Mouse (Mus musculus) neural tube, embryonic 11.5 days (tissue): Measurements from ENCODE around the gene Ehmt1. TPM values are rescaled to one million over a fixed set of nuclear protein-coding genes. Genes with fewer than 3 reads are reported as not detected.

Experiments
- ATAC-seq: fragments of 200-750 bp; cut with Nextera tagmentation; 2 replicates; pipeline ENCODE4 v1.8.0; 2017; ENCODE audit warnings: moderate number of reproducible peaks, mild to moderate bottlenecking, moderate TSS enrichment, moderate library complexity; ENCODE audit not compliant: insufficient read depth, low FRiP score, low TSS enrichment
- DNase-seq: peaks from one replicate; pipeline ENCODE4 v3.0.0-alpha.2; 2015; ENCODE audit warnings: low spot score
- H3K27ac ChIP-seq: fragments of 300-500 bp; sonication (generic); 2 replicates; pipeline ENCODE4 v1.5.1; 2014; ENCODE audit warnings: low read depth, mild to moderate bottlenecking, low read length
- H3K27me3 ChIP-seq: fragments of 300-500 bp; sonication (generic); 2 replicates; pipeline ENCODE4 v1.6.1; 2014; ENCODE audit warnings: mild to moderate bottlenecking, low read length, mixed read lengths; ENCODE audit not compliant: control insufficient read depth, insufficient read depth
- H3K36me3 ChIP-seq: fragments of 300-500 bp; sonication (generic); 2 replicates; pipeline ENCODE4 v1.6.1; 2014; ENCODE audit warnings: mild to moderate bottlenecking, low read length, moderate library complexity, mixed read lengths; ENCODE audit not compliant: control insufficient read depth, insufficient read depth
- H3K4me1 ChIP-seq: fragments of 300-500 bp; sonication (generic); 2 replicates; pipeline ENCODE4 v1.6.1; 2014; ENCODE audit warnings: low read length, mixed read lengths; ENCODE audit not compliant: control insufficient read depth, insufficient read depth
- H3K4me2 ChIP-seq: fragments of 300-500 bp; sonication (generic); 2 replicates; pipeline ENCODE4 v1.6.1; 2014; ENCODE audit warnings: low read depth, mild to moderate bottlenecking, moderate library complexity
- H3K4me3 ChIP-seq: fragments of 300-500 bp; sonication (generic); 2 replicates; pipeline ENCODE4 v1.5.1; 2014; ENCODE audit warnings: low read depth, low read length
- H3K9ac ChIP-seq: fragments of 300-500 bp; sonication (generic); 2 replicates; pipeline ENCODE4 v1.6.1; 2014; ENCODE audit warnings: mild to moderate bottlenecking, low read length
- H3K9me3 ChIP-seq: fragments of 300-500 bp; sonication (generic); 2 replicates; pipeline ENCODE4 v1.6.1; 2016; ENCODE audit warnings: low read length; ENCODE audit not compliant: control insufficient read depth
- WGBS: fragments of 180-500 bp; shearing (Covaris S2); extraction: QIAGEN DNeasy Blood & Tissue Kit; methylation state at CpG from one replicate; pipeline ENCODE4 v1.1.7; 2014; 5-methylcytosine and 5-hydroxymethylcytosine counted together
- microRNA-seq: library from miRNA; unstranded; fragments of <30 nt; microRNA quantifications from one replicate; pipeline ENCODE4, GENCODE M21; 2016
- polyA plus RNA-seq: library from polyadenylated mRNA; unstranded; fragments of >200 nt; fragmentation: Nextera tagmentation; extraction: Ambion mirVana; gene quantifications from 2 replicates; pipeline ENCODE4 v1.2.1, GENCODE M21; 2014

Gene Ehmt1
- polyA plus RNA-seq, 1 experiment from 2014 or later: 113 TPM

DNA sequence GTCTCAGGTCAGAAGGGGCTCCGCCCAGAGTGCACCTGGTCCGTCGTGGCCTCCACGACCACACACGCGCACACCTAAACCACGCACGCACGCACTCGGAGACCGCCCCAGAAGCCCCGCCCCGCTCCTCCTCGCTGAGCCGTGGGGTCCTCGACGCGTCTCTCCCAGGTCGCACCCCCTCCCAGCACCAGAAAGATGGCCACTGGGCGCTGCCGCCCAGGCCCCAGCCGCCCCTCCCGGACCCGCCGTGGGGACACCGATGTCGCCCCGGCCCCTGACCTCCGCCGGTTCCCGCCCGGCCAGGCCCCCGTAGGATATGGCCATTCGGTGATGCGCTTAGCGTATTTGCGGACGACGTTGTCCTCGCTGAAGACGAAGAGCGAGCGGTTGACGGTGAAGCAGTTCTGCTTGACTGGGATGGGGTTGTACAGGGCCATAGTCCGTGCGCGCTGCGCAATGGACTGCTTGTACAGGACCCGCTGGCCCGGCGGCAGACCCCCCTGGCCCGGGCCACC lies 156.9 kb downstream of the Ehmt1 start:
- Histone ChIP-seq H3K9me3 (no peaks in the 10 kb centered on the region), H3K4me2 (peak overlapping the region; percentile 93), H3K9ac (peak overlapping the region; percentile 55), H3K27me3 (peaks cover 16% of the 10 kb centered on the region), H3K36me3 (no peaks in the 10 kb centered on the region), H3K27ac (no peak overlapping the region), H3K4me1 (no peaks in the 10 kb centered on the region; the same call in 1 of the 2 replicates), H3K4me3 (peak overlapping the region; percentile 66)
- WGBS: under 1% methylated on average over 46 of the region's 52 CpGs
- ATAC-seq (peak; percentile 69), DNase-seq (peak; percentile 52)

GRCm38 (mm10) chr2:24761923-24762445 lies 157.4 kb downstream of the Ehmt1 start:
- peak overlapping the region; percentile 18; the same call in 1 of the 2 replicates for H3K9ac ChIP-seq
- under 1% methylated on average over 35 of the region's 35 CpGs for WGBS

GRCm38 (mm10) chr2:24755276-24755675 lies 164.1 kb downstream of the Ehmt1 start:
- Histone ChIP-seq H3K9ac (no peak overlapping the region), H3K4me1 (no peaks in the 10 kb centered on the region)

More at GRCm38 (mm10) chr2:24761923-24762445, 157.4 kb downstream of the Ehmt1 start:
- DNase-seq: peak; percentile 83
- Histone ChIP-seq H3K4me1 (no peaks in the 10 kb centered on the region; the same call in 1 of the 2 replicates), H3K27ac (no peak overlapping the region), H3K4me3 (peak overlapping the region; percentile 66), H3K36me3 (no peaks in the 10 kb centered on the region), H3K27me3 (peaks cover 16% of the 10 kb centered on the region), H3K9me3 (no peaks in the 10 kb centered on the region), H3K4me2 (peak overlapping the region; percentile 93)
- ATAC-seq: peak; percentile 39

GRCm38 (mm10) chr2:24752599-24752998 lies 166.8 kb downstream of the Ehmt1 start:
- Histone ChIP-seq H3K4me1 (no peaks in the 10 kb centered on the region), H3K9me3 (no peaks in the 10 kb centered on the region), H3K27ac (no peak overlapping the region), H3K4me3 (no peak overlapping the region), H3K4me2 (no peak overlapping the region), H3K9ac (no peak overlapping the region), H3K27me3 (no peaks in the 10 kb centered on the region), H3K36me3 (no peaks in the 10 kb centered on the region)
- no peak for ATAC-seq
- no peak for DNase-seq
- 72% methylated on average over 4 of the region's 4 CpGs for WGBS

More at GRCm38 (mm10) chr2:24755276-24755675, 164.1 kb downstream of the Ehmt1 start:
- WGBS: 95% methylated on average over 1 of the region's 1 CpGs
- Histone ChIP-seq H3K36me3 (no peaks in the 10 kb centered on the region), H3K9me3 (no peaks in the 10 kb centered on the region), H3K4me3 (no peak overlapping the region), H3K27ac (no peak overlapping the region), H3K27me3 (no peaks in the 10 kb centered on the region), H3K4me2 (no peak overlapping the region)
- ATAC-seq: no peak
- DNase-seq: peak; percentile 67

DNA sequence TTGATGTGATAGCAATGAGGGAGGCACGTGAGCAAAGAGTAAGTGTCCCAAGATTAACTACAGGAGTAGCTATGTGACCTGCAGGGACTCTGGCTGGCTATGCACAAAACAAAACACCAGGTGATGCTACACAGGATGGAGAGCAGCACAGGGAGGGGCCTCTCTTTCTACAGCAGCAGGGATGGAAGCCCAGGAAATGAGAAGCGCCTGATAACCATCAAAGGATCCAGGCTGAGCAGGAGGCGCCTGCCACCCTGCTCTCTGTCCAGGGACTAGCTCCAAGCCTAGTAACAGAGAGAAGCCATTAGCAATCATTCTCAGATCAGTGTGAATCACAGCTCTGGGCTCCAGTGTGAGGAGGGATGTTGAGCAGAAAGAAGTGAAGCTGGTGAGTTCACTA lies 169.4 kb downstream of the Ehmt1 start:
- Histone ChIP-seq H3K27ac (no peak overlapping the region), H3K9me3 (no peaks in the 10 kb centered on the region), H3K9ac (no peak overlapping the region), H3K4me3 (no peak overlapping the region), H3K4me2 (no peak overlapping the region), H3K36me3 (no peaks in the 10 kb centered on the region), H3K27me3 (no peaks in the 10 kb centered on the region), H3K4me1 (no peaks in the 10 kb centered on the region)
- DNase-seq (no peak), ATAC-seq (no peak)
- 75% methylated on average over 3 of the region's 3 CpGs for WGBS

DNA sequence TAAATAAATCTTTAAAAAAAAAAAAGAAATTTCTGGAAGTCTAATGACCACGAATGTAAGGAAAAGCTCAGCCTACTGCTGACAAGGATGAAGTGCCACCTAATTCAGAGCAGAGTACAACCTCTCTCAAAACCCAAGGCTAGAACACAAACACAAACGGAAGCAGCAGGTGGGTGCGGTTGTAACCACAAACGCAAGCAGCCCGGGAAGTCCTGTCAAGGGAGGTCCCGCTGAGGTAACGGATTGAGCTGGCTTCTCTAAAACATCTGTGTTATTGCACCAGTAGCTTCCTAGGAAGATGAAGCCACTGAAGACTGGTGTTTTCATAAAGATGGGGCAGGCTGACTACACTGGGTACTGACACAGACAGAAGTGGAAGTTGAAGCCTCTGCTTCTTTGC lies 171.5 kb downstream of the Ehmt1 start:
- H3K4me2 ChIP-seq: no peak overlapping the region
- DNase-seq (no peak), ATAC-seq (no peak)
- H3K36me3 ChIP-seq: no peaks in the 10 kb centered on the region
- no peak overlapping the region for H3K4me3 ChIP-seq
- no peaks in the 10 kb centered on the region for H3K9me3 ChIP-seq
- H3K4me1 ChIP-seq: no peaks in the 10 kb centered on the region
- H3K27ac ChIP-seq: no peak overlapping the region
- 52% methylated on average over 7 of the region's 7 CpGs for WGBS
- no peaks in the 10 kb centered on the region for H3K27me3 ChIP-seq
- H3K9ac ChIP-seq: no peak overlapping the region

Small RNAs within 50 kb of the gene (microRNA-seq; reads per million reads assigned to microRNA genes)
- gene Gm22875: not detected

Other genes starting within 250 kb of the Ehmt1 start
- 2.7 and 2.9 TPM in 2 replicates for gene Cacna1b, start 156.5 kb downstream of the Ehmt1 start, polyA plus RNA-seq
- gene Arrdc1, start 15.6 kb upstream of the Ehmt1 start, polyA plus RNA-seq: 9.5 and 15.6 TPM in 2 replicates
- 31.9 and 34.3 TPM in 2 replicates for gene Zmynd19, start 30.2 kb upstream of the Ehmt1 start, polyA plus RNA-seq
- gene Dph7, start 42.8 kb upstream of the Ehmt1 start, polyA plus RNA-seq: 30.5 and 32.7 TPM in 2 replicates
- 144 and 147 TPM in 2 replicates for gene Mrpl41, start 55.5 kb upstream of the Ehmt1 start, polyA plus RNA-seq
- 4.3 and 4.6 TPM in 2 replicates for gene Pnpla7, start 56.4 kb upstream of the Ehmt1 start, polyA plus RNA-seq
- gene Nsmf, start 134.7 kb upstream of the Ehmt1 start, polyA plus RNA-seq: 52.6 and 56.1 TPM in 2 replicates
- not detected in 2 replicates for gene Entpd8, start 160.7 kb upstream of the Ehmt1 start, polyA plus RNA-seq
- 0.29 TPM in 1 of 2 replicates, not detected in the other for gene Noxa1, start 175.5 kb upstream of the Ehmt1 start, polyA plus RNA-seq